Mouse (Mus musculus) liver, embryonic 12.5 days (tissue): ENCODE measurements at regions not wholly inside any gene's neighbourhood (a gene's known extent, or its start where the extent isn't known, plus 50 kb on each side); places are given as distances from the start of the nearest gene placed in this dataset.

Source experiments
- ATAC-seq: fragments of 200-750 bp; cut with Nextera tagmentation; 2 replicates; pipeline ENCODE4 v1.8.0; 2017; ENCODE audit warnings: moderate number of reproducible peaks, mild to moderate bottlenecking, moderate library complexity
- H3K27ac ChIP-seq: fragments of 300-500 bp; sonication (generic); 2 replicates; pipeline ENCODE4 v1.5.1; 2016; ENCODE audit warnings: mild to moderate bottlenecking
- H3K27me3 ChIP-seq: fragments of 300-500 bp; sonication (generic); replicated peaks from 2 replicates; pipeline ENCODE4 v1.6.1; 2016; ENCODE audit warnings: mild to moderate bottlenecking, moderate library complexity
- H3K36me3 ChIP-seq: fragments of 300-500 bp; sonication (generic); 2 replicates; pipeline ENCODE4 v1.6.1; 2016; ENCODE audit warnings: mild to moderate bottlenecking, moderate library complexity
- H3K4me1 ChIP-seq: fragments of 300-500 bp; sonication (generic); 2 replicates; pipeline ENCODE4 v1.6.1; 2016
- H3K4me2 ChIP-seq: fragments of 300-500 bp; sonication (generic); 2 replicates; pipeline ENCODE4 v1.6.1; 2016; ENCODE audit warnings: mild to moderate bottlenecking, moderate library complexity
- H3K4me3 ChIP-seq: fragments of 300-500 bp; sonication (generic); 2 replicates; pipeline ENCODE4 v1.5.1; 2016; ENCODE audit warnings: mild to moderate bottlenecking, moderate library complexity
- H3K9ac ChIP-seq: fragments of 300-500 bp; sonication (generic); 2 replicates; pipeline ENCODE4 v1.6.1; 2016; ENCODE audit warnings: mild to moderate bottlenecking, moderate library complexity
- H3K9me3 ChIP-seq: fragments of 300-500 bp; sonication (generic); replicated peaks from 2 replicates; pipeline ENCODE4 v1.6.1; 2016; ENCODE audit warnings: mild to moderate bottlenecking, moderate library complexity
- WGBS: fragments of 180-500 bp; shearing (Covaris S2); methylation state at CpG from one replicate; pipeline ENCODE4 v1.1.7; 2016; ENCODE audit not compliant: insufficient replicate concordance; 5-methylcytosine and 5-hydroxymethylcytosine counted together

- Histone ChIP-seq H3K9me3 (no peaks in the 10 kb centered on the region), H3K27me3 (no peaks in the 10 kb centered on the region), H3K4me2 (no peak overlapping the region), H3K36me3 (no peaks in the 10 kb centered on the region), H3K9ac (no peak overlapping the region), H3K4me3 (no peak overlapping the region), H3K27ac (no peak overlapping the region), H3K4me1 (no peaks in the 10 kb centered on the region)
- WGBS, result 45% methylated on average over 4 of the region's 4 CpGs
- ATAC-seq, result peak; percentile 42; the same call in 1 of the 2 replicates
Observed at GRCm38 (mm10) chr8:89097396-89097795, 53.4 kb upstream of the Sall1 start.
